Mouse (Mus musculus) MEL (cell line): ENCODE results near the gene Fmnl1. TPM values are rescaled to one million over a fixed set of nuclear protein-coding genes. Genes with fewer than 3 reads are reported as not detected.

ENCODE experiments used
- DNase-seq: peaks from one replicate; pipeline ENCODE4 v3.0.0; 2011; ENCODE audit warnings: low read depth, low spot score
- H3K27ac ChIP-seq: 2 replicates; pipeline ENCODE4 v1.5.1; 2012; ENCODE audit warnings: low read depth, mild to moderate bottlenecking, control low read depth, low read length, moderate library complexity; ENCODE audit not compliant: control insufficient read depth
- H3K27me3 ChIP-seq, 2 experiments: fragments of 150-350 bp in 1 of 2; sonication (generic) in 1 of 2; 2 replicates each; pipeline ENCODE4 v1.6.1; 2012; ENCODE audit warnings: low read length in 2 of 2, mild to moderate bottlenecking in 2 of 2, improper control_type of control experiment in 1 of 2, moderate library complexity in 1 of 2; ENCODE audit not compliant: insufficient read depth in 2 of 2, control insufficient read depth in 1 of 2
- H3K36me3 ChIP-seq, 2 experiments: 2 replicates each; pipeline ENCODE4 v1.6.1; 2012 to 2014; ENCODE audit warnings: low read length in 2 of 2, improper control_type of control experiment in 1 of 2, inconsistent platforms in 1 of 2, mild to moderate bottlenecking in 1 of 2; ENCODE audit not compliant: insufficient read depth in 2 of 2, control insufficient read depth in 1 of 2
- H3K4me1 ChIP-seq, 2 experiments: fragments of 150-350 bp in 1 of 2; sonication (generic) in 1 of 2; 2 replicates each; pipeline ENCODE4 v1.6.1; 2012; ENCODE audit warnings: low read length in 2 of 2, improper control_type of control experiment in 1 of 2, mild to moderate bottlenecking in 1 of 2; ENCODE audit not compliant: insufficient read depth in 2 of 2, control insufficient read depth in 1 of 2
- H3K4me3 ChIP-seq, 2 experiments: fragments of 150-350 bp in 1 of 2; sonication (generic) in 1 of 2; 2 replicates each; pipeline ENCODE4 v1.5.1; 2012; ENCODE audit warnings: low read depth in 2 of 2, low read length in 2 of 2, mild to moderate bottlenecking in 2 of 2, moderate library complexity in 2 of 2, control low read depth in 1 of 2, improper control_type of control experiment in 1 of 2; ENCODE audit not compliant: control insufficient read depth in 1 of 2, insufficient read depth in 1 of 2
- H3K79me2 ChIP-seq: 2 replicates; pipeline ENCODE4 v1.6.1; 2012; ENCODE audit warnings: mild to moderate bottlenecking, low read length, moderate library complexity; ENCODE audit not compliant: control insufficient read depth, poor library complexity, insufficient read depth
- H3K9ac ChIP-seq: 2 replicates; pipeline ENCODE4 v1.6.1; 2012; ENCODE audit warnings: low read depth, mild to moderate bottlenecking, control low read depth, low read length, moderate library complexity; ENCODE audit not compliant: control insufficient read depth, poor library complexity, severe bottlenecking
- H3K9me3 ChIP-seq: fragments of 150-350 bp; sonication (generic); replicated peaks from 2 replicates; pipeline ENCODE4 v1.6.1; 2012; ENCODE audit warnings: mild to moderate bottlenecking, low read length, improper control_type of control experiment, moderate library complexity; ENCODE audit not compliant: insufficient read depth
- BHLHE40 ChIP-seq: IDR thresholded peaks from 2 replicates; pipeline ENCODE4 v1.6.1; 2012; ENCODE audit warnings: low read depth, mild to moderate bottlenecking, inconsistent platforms, low read length, improper control_type of control experiment, borderline replicate concordance
- CHD1 ChIP-seq: IDR thresholded peaks from 2 replicates; pipeline ENCODE4 v1.6.1; 2012; ENCODE audit warnings: low read depth, mild to moderate bottlenecking, inconsistent platforms, low read length, improper control_type of control experiment
- CHD2 ChIP-seq: IDR thresholded peaks from 2 replicates; pipeline ENCODE4 v1.6.1; 2011; ENCODE audit warnings: low read length, improper control_type of control experiment
- CTCF ChIP-seq, 3 experiments: IDR thresholded peaks in 2 of 3; conservative IDR thresholded peaks in 1 of 3; 2 replicates each; pipeline ENCODE4 v1.5.1; 2011 to 2012; ENCODE audit warnings: low read length in 3 of 3, low read depth in 2 of 3, mild to moderate bottlenecking in 2 of 3, improper control_type of control experiment in 1 of 3, inconsistent platforms in 1 of 3, mixed read lengths in 1 of 3, moderate library complexity in 1 of 3; ENCODE audit not compliant: control insufficient read depth in 1 of 3, insufficient read depth in 1 of 3, poor library complexity in 1 of 3, severe bottlenecking in 1 of 3
- E2F4 ChIP-seq: IDR thresholded peaks from 2 replicates; pipeline ENCODE4 v1.6.1; 2011; ENCODE audit warnings: low read depth, low read length, improper control_type of control experiment, borderline replicate concordance
- GABPA ChIP-seq: IDR thresholded peaks from 2 replicates; pipeline ENCODE4 v1.6.1; 2012; ENCODE audit warnings: low read depth, mild to moderate bottlenecking, inconsistent platforms, low read length, improper control_type of control experiment, moderate library complexity
- GATA1 ChIP-seq: IDR thresholded peaks from 2 replicates; pipeline ENCODE4 v1.6.1; 2011; ENCODE audit warnings: low read depth, low read length, improper control_type of control experiment
- HCFC1 ChIP-seq: IDR thresholded peaks from 2 replicates; pipeline ENCODE4 v1.6.1; 2012; ENCODE audit warnings: low read depth, mild to moderate bottlenecking, inconsistent platforms, low read length, improper control_type of control experiment, moderate library complexity
- KAT2A ChIP-seq: conservative IDR thresholded peaks from 2 replicates; pipeline ENCODE4 v1.6.1; 2012; ENCODE audit warnings: low read depth, low read length, improper control_type of control experiment, inconsistent platforms
- MAFK ChIP-seq: IDR thresholded peaks from 2 replicates; pipeline ENCODE4 v1.6.1; 2011; ENCODE audit warnings: low read depth, mild to moderate bottlenecking, low read length, improper control_type of control experiment, borderline replicate concordance
- MAX ChIP-seq: IDR thresholded peaks from 2 replicates; pipeline ENCODE4 v1.6.1; 2011; ENCODE audit warnings: low read length, improper control_type of control experiment
- MAZ ChIP-seq: IDR thresholded peaks from 2 replicates; pipeline ENCODE4 v1.6.1; 2012; ENCODE audit warnings: low read depth, mild to moderate bottlenecking, inconsistent platforms, low read length, improper control_type of control experiment
- MEF2A ChIP-seq: IDR thresholded peaks from 2 replicates; pipeline ENCODE4 v1.6.1; 2014; ENCODE audit warnings: low read depth, mild to moderate bottlenecking, inconsistent platforms, low read length, improper control_type of control experiment; ENCODE audit not compliant: poor library complexity, insufficient replicate concordance, severe bottlenecking; ENCODE audit errors: extremely low read depth
- MYC ChIP-seq: IDR thresholded peaks from 2 replicates; pipeline ENCODE4 v1.6.1; 2011; ENCODE audit warnings: low read depth, mild to moderate bottlenecking, low read length, improper control_type of control experiment, moderate library complexity
- NRF1 ChIP-seq: IDR thresholded peaks from 2 replicates; pipeline ENCODE4 v1.6.1; 2014; ENCODE audit warnings: low read depth, mild to moderate bottlenecking, inconsistent platforms, low read length, improper control_type of control experiment, moderate library complexity; ENCODE audit not compliant: poor library complexity, insufficient read depth, severe bottlenecking
- POLR2AphosphoS5 ChIP-seq: IDR thresholded peaks from 2 replicates; pipeline ENCODE4 v1.6.1; 2012; ENCODE audit warnings: low read depth, borderline replicate concordance, mild to moderate bottlenecking, inconsistent platforms, low read length, moderate library complexity, mixed read lengths
- RAD21 ChIP-seq: IDR thresholded peaks from 2 replicates; pipeline ENCODE4 v1.6.1; 2011; ENCODE audit warnings: mild to moderate bottlenecking, low read depth, low read length, improper control_type of control experiment
- SIN3A ChIP-seq: IDR thresholded peaks from 2 replicates; pipeline ENCODE4 v1.6.1; 2012; ENCODE audit warnings: low read length, improper control_type of control experiment, inconsistent platforms
- SMC3 ChIP-seq: IDR thresholded peaks from 2 replicates; pipeline ENCODE4 v1.6.1; 2011; ENCODE audit warnings: low read depth, low read length, improper control_type of control experiment
- TBP ChIP-seq: IDR thresholded peaks from 2 replicates; pipeline ENCODE4 v1.8.0; 2011; ENCODE audit warnings: low read depth, low read length, improper control_type of control experiment
- TCF12 ChIP-seq: IDR thresholded peaks from 2 replicates; pipeline ENCODE4 v1.6.1; 2014; ENCODE audit warnings: low read depth, mild to moderate bottlenecking, inconsistent platforms, low read length, improper control_type of control experiment, moderate library complexity
- UBTF ChIP-seq: IDR thresholded peaks from 2 replicates; pipeline ENCODE4 v1.6.1; 2012; ENCODE audit warnings: low read depth, mild to moderate bottlenecking, inconsistent platforms, low read length, improper control_type of control experiment, moderate library complexity, borderline replicate concordance; ENCODE audit not compliant: insufficient read depth
- ZC3H11A ChIP-seq: IDR thresholded peaks from 2 replicates; pipeline ENCODE4 v1.6.1; 2012; ENCODE audit warnings: low read depth, mild to moderate bottlenecking, inconsistent platforms, low read length, improper control_type of control experiment
- ZKSCAN1 ChIP-seq: IDR thresholded peaks from 2 replicates; pipeline ENCODE4 v1.6.1; 2012; ENCODE audit warnings: low read depth, mild to moderate bottlenecking, inconsistent platforms, low read length, improper control_type of control experiment, moderate library complexity
- ZMIZ1 ChIP-seq: IDR thresholded peaks from 2 replicates; pipeline ENCODE4 v1.6.1; 2012; ENCODE audit warnings: low read depth, mild to moderate bottlenecking, inconsistent platforms, low read length, improper control_type of control experiment, moderate library complexity
- ZNF384 ChIP-seq: IDR thresholded peaks from 2 replicates; pipeline ENCODE4 v1.6.1; 2012; ENCODE audit warnings: low read depth, mild to moderate bottlenecking, inconsistent platforms, low read length, improper control_type of control experiment
- polyA plus RNA-seq, 2 experiments: library from polyadenylated mRNA; stranded (reverse) in 1 of 2; unstranded in 1 of 2; fragments of >175 nt in 1 of 2; fragments of >200 nt in 1 of 2; gene quantifications; 2 replicates each; pipeline versions ENCODE4 v1.2.1 to v1.2.4; 2012; ENCODE audit warnings: low replicate concordance in 2 of 2, low read depth in 1 of 2; ENCODE audit not compliant: insufficient read length in 2 of 2, insufficient read depth in 1 of 2, missing spikeins in 1 of 2
- total RNA-seq: library from RNA; depleted of rRNA; stranded (reverse); fragments of 300-350 nt; gene quantifications from 2 replicates; pipeline ENCODE4 v1.2.3, GENCODE M21; 2012

Fmnl1 gene
- total and polyA plus RNA-seq, 3 experiments = 1.7 to 17.2 TPM; not detected in 1

- Histone ChIP-seq H3K9ac (no peak overlapping the region), H3K4me1 (no peaks in the 10 kb centered on the region), H3K27ac (no peak overlapping the region), H3K79me2 (no peaks in the 10 kb centered on the region), H3K9me3 (no peaks in the 10 kb centered on the region), H3K36me3 (no peaks in the 10 kb centered on the region), H3K27me3 (no peaks in the 10 kb centered on the region), H3K4me3 (no peak overlapping the region)
- DNase-seq = no peak
- TF ChIP-seq KAT2A (no peak), SIN3A (no peak), CHD2 (no peak), ZC3H11A (no peak), TCF12 (no peak), CHD1 (no peak), SMC3 (no peak), POLR2AphosphoS5 (no peak), BHLHE40 (no peak)
Observed at GRCm38 (mm10) chr11:103230626-103231025, 59.7 kb downstream of the Fmnl1 start.

- no peaks in the 10 kb centered on the region for H3K27me3 ChIP-seq
- no peak overlapping the region for H3K9ac ChIP-seq
- no peaks in the 10 kb centered on the region for H3K4me1 ChIP-seq
- no peaks in the 10 kb centered on the region for H3K36me3 ChIP-seq
- H3K27ac ChIP-seq = no peak overlapping the region
- no peak for TF ChIP-seq CHD2
- TF ChIP-seq TBP = no peak
- TF ChIP-seq HCFC1 = no peak
- no peak for TF ChIP-seq TCF12
- TF ChIP-seq MAX = no peak
- no peak for TF ChIP-seq UBTF
- no peak for TF ChIP-seq MYC
- TF ChIP-seq, all 39 proteins: peak for 0
- no peak for DNase-seq
- Histone ChIP-seq H3K4me3 (no peak overlapping the region), H3K9me3 (no peaks in the 10 kb centered on the region), H3K79me2 (no peaks in the 10 kb centered on the region)
Observed at GRCm38 (mm10) chr11:103231367-103231766, 60.5 kb downstream of the Fmnl1 start.

- H3K4me1 ChIP-seq = no peaks in the 10 kb centered on the region
- H3K9ac ChIP-seq = no peak overlapping the region
- H3K9me3 ChIP-seq = no peaks in the 10 kb centered on the region
- H3K4me3 ChIP-seq = no peak overlapping the region
- H3K79me2 ChIP-seq = no peaks in the 10 kb centered on the region
- no peaks in the 10 kb centered on the region for H3K36me3 ChIP-seq
- no peaks in the 10 kb centered on the region for H3K27me3 ChIP-seq
- peak; percentile 80 for DNase-seq
- H3K27ac ChIP-seq = no peak overlapping the region
- TF ChIP-seq MYC = no peak
- TF ChIP-seq POLR2AphosphoS5 = no peak
- TF ChIP-seq GATA1 = no peak
- no peak for TF ChIP-seq ZKSCAN1
- TF ChIP-seq BHLHE40 = no peak
- no peak for TF ChIP-seq ZMIZ1
- TF ChIP-seq MAZ = no peak
- no peak for TF ChIP-seq E2F4
- no peak for TF ChIP-seq HCFC1
- no peak for TF ChIP-seq UBTF
- TF ChIP-seq CTCF (IDR thresholded peaks at IDR 0.05 in 2 of 3, conservative IDR thresholded peaks at IDR 0.05 in 1 of 3; ENCODE audit: control insufficient read depth in 1 of 3, insufficient read depth in 1 of 3, low read depth in 2 of 3, low read length in 3 of 3, poor library complexity in 1 of 3, severe bottlenecking in 1 of 3) = peak; percentile 91 to 99 (median 97)
- no peak for TF ChIP-seq ZNF384
- TF ChIP-seq MEF2A = no peak
- no peak for TF ChIP-seq GABPA
- peak; percentile 77 for TF ChIP-seq RAD21
- TF ChIP-seq MAFK = no peak
- no peak for TF ChIP-seq NRF1
- TF ChIP-seq CHD2 = no peak
Observed at GRCm38 (mm10) chr11:103232966-103233365, 62.1 kb downstream of the Fmnl1 start.
